Mouse (Mus musculus): Measurements from ENCODE around the gene Cnot2. TPM values are rescaled to one million over a fixed set of nuclear protein-coding genes. Genes with fewer than 3 reads are reported as not detected.
A peak's percentile ranks its signal among the peaks of the same experiment; 100 is the strongest.

The Cnot2 gene
- total RNA-seq, 1 experiment from 2014 or later, result 211 TPM

- ATAC-seq (ENCODE audit: extremely low read depth, insufficient number of reproducible peaks, low FRiP score, poor library complexity, severe bottlenecking), result peak; percentile 53
Measured at GRCm38 (mm10) chr10:116564828-116565602, 16.3 kb downstream of the Cnot2 start.

- no peak; the same call in 1 of the 2 replicates for ATAC-seq (ENCODE audit: extremely low read depth, insufficient number of reproducible peaks, low FRiP score, poor library complexity, severe bottlenecking)
Measured at GRCm38 (mm10) chr10:116562731-116563480, 18.4 kb downstream of the Cnot2 start.

DNA sequence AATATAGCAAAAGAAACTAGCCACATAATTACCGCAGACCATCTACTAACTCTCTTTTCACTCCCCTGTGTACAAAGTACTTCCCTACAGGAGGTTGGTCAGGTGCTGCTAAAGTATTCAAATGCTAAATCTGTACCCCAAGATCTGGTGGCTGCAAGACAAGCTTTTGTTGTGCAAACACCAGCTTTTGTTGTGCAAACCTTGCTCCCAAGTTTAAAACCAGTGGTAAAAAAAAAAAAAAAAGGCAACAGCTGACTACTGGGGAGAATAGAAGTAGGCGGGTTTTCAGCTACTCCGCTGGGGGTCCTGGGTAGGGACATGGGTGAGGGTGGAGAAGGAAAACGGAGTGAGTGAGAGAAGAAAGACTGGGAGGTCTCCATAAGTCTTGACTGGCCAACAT is 19.1 kb downstream of the Cnot2 start:
- ATAC-seq (ENCODE audit: extremely low read depth, insufficient number of reproducible peaks, low FRiP score, poor library complexity, severe bottlenecking), result peak; percentile 32; the same call in 1 of the 2 replicates

GRCm38 (mm10) chr10:116559171-116559570 is 22.1 kb downstream of the Cnot2 start:
- ATAC-seq (ENCODE audit: extremely low read depth, insufficient number of reproducible peaks, low FRiP score, poor library complexity, severe bottlenecking), result no peak

- ATAC-seq (ENCODE audit: extremely low read depth, insufficient number of reproducible peaks, low FRiP score, poor library complexity, severe bottlenecking), result no peak
Measured at GRCm38 (mm10) chr10:116557166-116557565, 24.1 kb downstream of the Cnot2 start.

DNA sequence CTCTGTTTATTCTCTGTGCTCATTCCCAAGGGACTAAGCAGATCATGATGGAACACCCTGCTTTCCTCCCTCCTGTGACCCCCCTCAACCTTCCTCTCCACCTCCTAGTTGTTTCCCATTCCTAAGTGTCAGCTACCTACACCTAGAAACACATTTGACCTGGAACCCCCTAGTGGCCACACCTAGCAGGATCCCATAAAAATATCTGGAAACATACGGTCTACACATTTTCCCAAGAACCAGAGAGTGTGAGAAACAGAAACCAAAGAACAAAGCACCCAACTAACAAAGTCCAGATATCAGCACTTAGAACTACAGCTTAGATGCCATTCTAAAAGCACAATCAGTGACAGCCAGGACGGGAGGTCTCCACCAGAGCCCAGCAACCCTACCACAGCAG is 26.9 kb downstream of the Cnot2 start:
- no peak for ATAC-seq (ENCODE audit: extremely low read depth, insufficient number of reproducible peaks, low FRiP score, poor library complexity, severe bottlenecking)

GRCm38 (mm10) chr10:116547958-116548357 is 33.4 kb downstream of the Cnot2 start:
- ATAC-seq (ENCODE audit: extremely low read depth, insufficient number of reproducible peaks, low FRiP score, poor library complexity, severe bottlenecking), result peak; percentile 55; the same call in 1 of the 2 replicates

- ATAC-seq (ENCODE audit: extremely low read depth, insufficient number of reproducible peaks, low FRiP score, poor library complexity, severe bottlenecking), result no peak
Measured at GRCm38 (mm10) chr10:116546177-116546576, 35.1 kb downstream of the Cnot2 start.

GRCm38 (mm10) chr10:116543061-116543460 is 38.2 kb downstream of the Cnot2 start:
- no peak for ATAC-seq (ENCODE audit: extremely low read depth, insufficient number of reproducible peaks, low FRiP score, poor library complexity, severe bottlenecking)

GRCm38 (mm10) chr10:116540750-116541149 is 40.6 kb downstream of the Cnot2 start:
- ATAC-seq (ENCODE audit: extremely low read depth, insufficient number of reproducible peaks, low FRiP score, poor library complexity, severe bottlenecking), result no peak

DNA sequence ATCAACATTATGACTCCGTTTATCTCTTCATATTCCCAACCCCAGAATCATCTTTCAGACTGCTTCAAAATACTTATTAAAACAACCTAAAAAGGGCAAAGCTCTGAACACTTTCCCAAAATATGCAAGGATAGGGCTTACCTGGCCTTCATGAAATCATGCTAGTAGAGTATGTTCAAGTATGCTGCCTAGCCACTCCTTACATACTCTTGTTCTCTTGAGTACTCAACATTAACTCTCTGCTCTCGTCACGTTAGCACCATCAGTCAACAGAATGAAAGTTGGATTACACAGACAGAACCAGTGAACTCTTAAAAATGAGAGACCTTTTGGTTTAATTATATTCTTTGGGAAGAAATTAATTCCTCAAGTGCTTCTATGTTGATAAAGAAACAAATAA is 43.8 kb downstream of the Cnot2 start:
- no peak for ATAC-seq (ENCODE audit: extremely low read depth, insufficient number of reproducible peaks, low FRiP score, poor library complexity, severe bottlenecking)

- no peak for ATAC-seq (ENCODE audit: extremely low read depth, insufficient number of reproducible peaks, low FRiP score, poor library complexity, severe bottlenecking)
Measured at GRCm38 (mm10) chr10:116534278-116534677, 47.0 kb downstream of the Cnot2 start.

DNA sequence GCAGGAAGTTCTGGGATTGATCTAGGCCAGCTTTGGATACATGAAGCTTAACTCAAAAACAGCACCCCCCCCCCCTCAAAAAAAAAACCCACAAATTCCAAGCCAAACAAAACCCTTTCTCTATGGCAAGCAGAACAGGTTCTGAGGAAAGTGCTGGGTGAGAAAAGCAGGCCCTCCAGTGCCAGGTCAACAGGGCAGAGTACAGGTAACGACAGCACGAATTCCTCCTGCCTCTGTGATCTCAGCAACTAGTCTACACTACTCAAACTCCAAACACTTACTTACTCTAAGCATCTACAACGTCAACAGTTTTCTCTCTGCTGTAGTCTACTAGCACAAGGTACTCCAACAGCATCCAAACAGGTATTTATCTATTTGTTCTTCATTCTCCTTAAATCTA is 48.8 kb downstream of the Cnot2 start:
- ATAC-seq (ENCODE audit: extremely low read depth, insufficient number of reproducible peaks, low FRiP score, poor library complexity, severe bottlenecking), result no peak

DNA sequence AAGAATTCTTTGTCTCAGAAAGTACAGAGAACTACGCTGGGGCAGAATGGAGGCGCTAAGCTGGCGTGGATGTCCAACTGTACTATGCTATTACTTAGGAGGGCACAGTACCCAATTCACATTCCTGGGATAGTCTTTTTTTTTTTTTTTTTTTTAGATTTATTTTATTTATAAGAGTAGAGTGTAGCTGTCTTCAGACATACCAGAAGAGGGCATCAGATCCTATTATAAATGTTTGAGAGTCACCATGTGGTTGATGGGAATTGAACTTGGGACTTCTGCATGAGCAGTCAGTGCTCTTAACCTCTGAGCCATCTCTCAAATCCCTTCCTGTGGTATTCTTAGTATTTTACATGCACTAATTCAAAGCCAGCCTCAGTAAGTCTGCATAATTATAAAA is 50.2 kb downstream of the Cnot2 start:
- no peak for ATAC-seq (ENCODE audit: extremely low read depth, insufficient number of reproducible peaks, low FRiP score, poor library complexity, severe bottlenecking)

GRCm38 (mm10) chr10:116519588-116519987 is 61.7 kb downstream of the Cnot2 start:
- ATAC-seq (ENCODE audit: extremely low read depth, insufficient number of reproducible peaks, low FRiP score, poor library complexity, severe bottlenecking), result no peak

DNA sequence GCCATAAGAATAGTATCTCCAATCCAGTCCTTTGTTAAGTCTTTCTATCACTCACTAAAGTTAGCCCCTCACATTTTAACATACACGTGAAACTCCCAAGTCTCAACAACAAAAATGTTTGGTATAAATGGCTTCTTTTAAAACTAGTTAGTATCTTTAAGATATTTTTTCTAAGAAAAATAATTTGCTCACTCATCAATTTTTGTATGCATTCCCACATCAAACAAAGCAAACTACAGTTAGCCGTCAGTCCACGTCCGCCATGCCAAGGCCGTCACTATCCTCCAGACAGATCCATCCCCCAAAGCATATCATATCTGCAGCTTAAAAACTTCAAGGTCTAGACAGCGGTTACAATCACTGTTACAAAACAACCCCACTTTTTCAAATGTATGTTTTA is 65.7 kb downstream of the Cnot2 start:
- ATAC-seq (ENCODE audit: extremely low read depth, insufficient number of reproducible peaks, low FRiP score, poor library complexity, severe bottlenecking), result no peak

GRCm38 (mm10) chr10:116515158-116515557 is 66.2 kb downstream of the Cnot2 start:
- ATAC-seq (ENCODE audit: extremely low read depth, insufficient number of reproducible peaks, low FRiP score, poor library complexity, severe bottlenecking), result peak; percentile 44; the same call in 1 of the 2 replicates

DNA sequence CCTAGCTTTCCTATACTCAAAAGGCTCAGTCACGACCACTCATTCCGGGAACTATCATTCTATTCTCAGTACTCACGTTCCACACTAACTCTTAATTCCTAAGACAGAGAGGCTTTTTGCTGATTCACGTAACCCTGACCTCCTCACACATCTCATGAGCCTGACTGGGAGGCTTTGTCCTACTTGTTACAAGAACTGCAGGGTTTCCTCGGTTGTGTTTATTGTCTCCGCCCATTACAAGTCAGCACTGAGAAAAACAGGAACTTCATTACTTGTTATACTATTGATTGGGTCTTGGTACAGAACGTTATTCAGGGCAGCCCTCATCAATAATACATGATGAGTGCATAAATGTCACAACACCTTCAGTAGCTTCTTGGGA is 68.1 kb downstream of the Cnot2 start:
- ATAC-seq (ENCODE audit: extremely low read depth, insufficient number of reproducible peaks, low FRiP score, poor library complexity, severe bottlenecking), result peak; percentile 41; the same call in 1 of the 2 replicates

GRCm38 (mm10) chr10:116512521-116513253 is 68.6 kb downstream of the Cnot2 start:
- 0 out of 2 replicates have a peak, but pooled peaks have one; percentile 6 for ATAC-seq (ENCODE audit: extremely low read depth, insufficient number of reproducible peaks, low FRiP score, poor library complexity, severe bottlenecking)

Measured in neutrophil, adult 5-6 weeks (primary cell).